Mouse (Mus musculus) midbrain, embryonic 14.5 days (tissue): ENCODE measurements at regions not wholly inside any gene's neighbourhood (a gene's known extent, or its start where the extent isn't known, plus 50 kb on each side); places are given as distances from the start of the nearest gene placed in this dataset.

Source experiments
- ATAC-seq: fragments of 200-750 bp; cut with Nextera tagmentation; 2 replicates; pipeline ENCODE4 v1.8.0; 2017; ENCODE audit warnings: moderate number of reproducible peaks, moderate library complexity; ENCODE audit not compliant: low FRiP score, low TSS enrichment
- DNase-seq: peaks from one replicate; pipeline ENCODE4 v3.0.0-alpha.2; 2015
- H3K27ac ChIP-seq: fragments of 300-500 bp; sonication (generic); replicated peaks from 2 replicates; pipeline ENCODE4 v1.5.1; 2014; ENCODE audit warnings: mild to moderate bottlenecking, low read depth, low read length, moderate library complexity
- H3K27me3 ChIP-seq: fragments of 300-500 bp; sonication (generic); 2 replicates; pipeline ENCODE4 v1.6.1; 2014; ENCODE audit warnings: low read length, control low read depth, mixed read lengths; ENCODE audit not compliant: control insufficient read depth, insufficient read depth
- H3K36me3 ChIP-seq: fragments of 300-500 bp; sonication (generic); 2 replicates; pipeline ENCODE4 v1.6.1; 2014; ENCODE audit warnings: low read length, control low read depth; ENCODE audit not compliant: control insufficient read depth, insufficient read depth
- H3K4me1 ChIP-seq: fragments of 300-500 bp; sonication (generic); 2 replicates; pipeline ENCODE4 v1.6.1; 2014; ENCODE audit warnings: mild to moderate bottlenecking, antibody characterized with exemption, low read length, control low read depth; ENCODE audit not compliant: control insufficient read depth, insufficient read depth
- H3K4me2 ChIP-seq: fragments of 300-500 bp; sonication (generic); 2 replicates; pipeline ENCODE4 v1.6.1; 2014; ENCODE audit warnings: mild to moderate bottlenecking, low read length, moderate library complexity
- H3K4me3 ChIP-seq: fragments of 300-500 bp; sonication (generic); replicated peaks from 2 replicates; pipeline ENCODE4 v1.5.1; 2014; ENCODE audit warnings: low read depth, low read length
- H3K9ac ChIP-seq: fragments of 300-500 bp; sonication (generic); replicated peaks from 2 replicates; pipeline ENCODE4 v1.6.1; 2014; ENCODE audit warnings: mild to moderate bottlenecking, low read length, moderate library complexity
- H3K9me3 ChIP-seq: fragments of 300-500 bp; sonication (generic); 2 replicates; pipeline ENCODE4 v1.6.1; 2016; ENCODE audit warnings: low read length, control low read depth, mixed read lengths; ENCODE audit not compliant: control insufficient read depth
- WGBS: fragments of 180-500 bp; shearing (Covaris S2); extraction: QIAGEN DNeasy Blood & Tissue Kit; methylation state at CpG from one replicate; pipeline ENCODE4 v1.1.7; 2014; 5-methylcytosine and 5-hydroxymethylcytosine counted together

DNA sequence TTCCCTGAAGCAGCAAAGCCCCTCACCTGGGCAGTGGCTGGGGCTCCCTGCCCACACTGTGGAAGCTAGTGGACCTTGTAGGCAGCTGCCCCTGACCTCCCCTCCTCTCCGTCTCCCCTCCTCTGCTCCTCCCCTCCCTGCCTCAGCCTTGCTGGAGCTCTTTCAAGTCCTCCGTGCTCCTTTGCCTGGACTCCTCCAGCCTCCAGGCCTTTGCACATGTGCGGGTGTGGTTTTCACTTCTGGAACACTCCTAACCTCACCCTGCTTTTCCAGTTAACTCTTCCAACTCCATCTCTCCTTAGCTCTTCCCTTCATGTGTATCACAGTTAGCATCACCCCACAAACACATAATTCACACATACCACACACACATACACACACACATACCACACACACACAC is 89.9 kb downstream of the 1700001O22Rik start:
- DNase-seq (peak; percentile 31), ATAC-seq (no peak)
- H3K4me3 ChIP-seq = no peak overlapping the region
- no peaks in the 10 kb centered on the region for H3K27me3 ChIP-seq
- no peaks in the 10 kb centered on the region for H3K36me3 ChIP-seq
- H3K4me2 ChIP-seq = no peak overlapping the region
- peaks cover 62% of the 10 kb centered on the region for H3K4me1 ChIP-seq
- no peak overlapping the region for H3K9ac ChIP-seq
- peak overlapping the region; percentile 97; the same call in 1 of the 2 replicates for H3K27ac ChIP-seq
- WGBS = 8% methylated on average over 3 of the region's 3 CpGs
- no peaks in the 10 kb centered on the region for H3K9me3 ChIP-seq

DNA sequence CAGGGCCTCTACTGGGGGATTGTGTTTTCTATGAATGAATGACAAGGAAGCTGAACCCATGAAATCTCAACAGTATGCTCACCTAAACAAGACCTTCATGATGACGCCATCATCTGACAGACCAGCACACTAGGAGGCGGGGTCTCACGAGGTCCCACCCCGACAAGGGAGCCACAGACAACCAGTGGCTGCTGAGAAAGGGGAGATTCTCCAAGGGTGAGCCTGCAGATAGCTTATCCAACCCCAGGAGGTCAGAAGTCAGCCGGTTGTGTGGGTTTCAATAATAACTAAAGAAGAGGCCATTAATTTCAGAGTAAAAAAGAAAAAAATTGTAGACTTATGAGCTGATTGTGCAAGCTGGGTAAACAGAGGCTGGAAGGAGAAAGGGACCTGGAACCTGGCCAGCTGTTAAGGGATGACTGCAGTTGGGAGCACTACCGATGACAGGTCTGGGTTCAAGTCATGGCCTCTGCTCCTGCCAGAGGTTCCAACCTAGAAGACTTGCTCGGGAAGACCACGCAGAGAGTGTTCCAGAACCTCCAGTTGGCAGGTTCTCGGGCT is 90.5 kb downstream of the 1700001O22Rik start:
- Histone ChIP-seq H3K27ac (peak overlapping the region; percentile 97), H3K4me2 (no peak overlapping the region; the same call in 1 of the 2 replicates), H3K36me3 (no peaks in the 10 kb centered on the region), H3K27me3 (no peaks in the 10 kb centered on the region), H3K9me3 (no peaks in the 10 kb centered on the region), H3K9ac (peak overlapping the region; percentile 64; the same call in 1 of the 2 replicates), H3K4me1 (peaks cover 62% of the 10 kb centered on the region), H3K4me3 (no peak overlapping the region)
- ATAC-seq (no peak), DNase-seq (no peak)
- 64% methylated on average over 9 of the region's 9 CpGs for WGBS

DNA sequence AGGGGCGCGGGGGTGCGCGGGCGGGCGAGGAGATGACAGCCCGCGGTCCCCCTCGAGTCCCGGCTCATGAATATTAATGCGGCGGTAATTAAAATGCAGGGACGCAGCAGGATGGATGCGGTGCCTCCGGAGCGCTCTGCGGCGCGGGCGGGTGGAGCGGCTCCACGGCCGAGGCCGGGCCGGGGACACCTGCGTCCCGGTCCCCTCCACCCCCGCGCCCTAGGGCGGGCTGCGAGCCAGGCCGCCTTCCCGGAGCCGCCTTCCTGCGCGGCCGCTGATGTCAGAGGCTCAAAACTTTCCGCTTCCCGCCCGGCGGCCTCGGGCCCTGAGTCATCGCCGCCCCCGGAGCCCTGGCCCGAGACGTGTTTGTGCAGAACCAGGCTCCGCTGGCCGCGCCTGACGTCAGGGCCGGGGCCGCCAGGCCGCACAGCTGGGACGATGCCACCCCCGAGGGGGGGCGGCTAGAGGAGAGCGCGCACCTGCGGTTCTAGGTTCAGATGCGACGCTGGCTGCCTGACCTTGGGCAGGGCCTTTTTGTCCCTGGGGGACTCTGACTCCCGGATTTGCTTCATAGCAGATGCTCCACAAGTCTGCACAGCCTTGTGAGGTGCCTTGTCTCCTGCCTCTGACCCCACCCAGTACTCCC is 91.5 kb downstream of the 1700001O22Rik start:
- peak overlapping the region; percentile 32 for H3K4me3 ChIP-seq
- H3K27ac ChIP-seq = peak overlapping the region; percentile 97
- H3K4me2 ChIP-seq = peak overlapping the region; percentile 75
- H3K9me3 ChIP-seq = no peaks in the 10 kb centered on the region
- H3K9ac ChIP-seq = peak overlapping the region; percentile 64
- WGBS = under 1% methylated on average over 61 of the region's 63 CpGs
- H3K4me1 ChIP-seq = peaks cover 62% of the 10 kb centered on the region
- H3K36me3 ChIP-seq = no peaks in the 10 kb centered on the region
- H3K27me3 ChIP-seq = no peaks in the 10 kb centered on the region
- ATAC-seq = peak; percentile 79
- peak; percentile 92 for DNase-seq

DNA sequence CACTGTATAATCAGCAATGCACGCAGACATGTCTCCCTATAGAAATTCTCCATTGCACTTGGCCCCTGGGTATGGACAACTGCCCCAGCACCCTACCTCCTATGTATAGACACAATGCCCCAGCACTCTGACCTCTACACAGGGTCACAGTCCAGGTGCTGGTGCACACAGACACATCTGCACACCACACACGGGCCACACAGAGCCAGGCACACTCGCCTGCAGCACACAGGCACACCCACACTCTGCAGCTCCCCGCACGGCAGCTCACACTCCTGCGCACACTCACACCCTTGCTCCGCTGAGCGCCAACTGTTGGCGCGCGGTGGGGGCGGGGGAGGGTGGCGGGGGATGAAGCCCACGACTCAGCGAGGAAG is 92.0 kb downstream of the 1700001O22Rik start:
- Histone ChIP-seq H3K4me1 (peaks cover 59% of the 10 kb centered on the region), H3K9ac (peak overlapping the region; percentile 64), H3K27me3 (no peaks in the 10 kb centered on the region), H3K36me3 (no peaks in the 10 kb centered on the region), H3K27ac (peak overlapping the region; percentile 97), H3K9me3 (no peaks in the 10 kb centered on the region), H3K4me2 (peak overlapping the region; percentile 75), H3K4me3 (peak overlapping the region; percentile 32)
- ATAC-seq = peak; percentile 71
- DNase-seq = no peak
- WGBS = 3% methylated on average over 15 of the region's 15 CpGs

DNA sequence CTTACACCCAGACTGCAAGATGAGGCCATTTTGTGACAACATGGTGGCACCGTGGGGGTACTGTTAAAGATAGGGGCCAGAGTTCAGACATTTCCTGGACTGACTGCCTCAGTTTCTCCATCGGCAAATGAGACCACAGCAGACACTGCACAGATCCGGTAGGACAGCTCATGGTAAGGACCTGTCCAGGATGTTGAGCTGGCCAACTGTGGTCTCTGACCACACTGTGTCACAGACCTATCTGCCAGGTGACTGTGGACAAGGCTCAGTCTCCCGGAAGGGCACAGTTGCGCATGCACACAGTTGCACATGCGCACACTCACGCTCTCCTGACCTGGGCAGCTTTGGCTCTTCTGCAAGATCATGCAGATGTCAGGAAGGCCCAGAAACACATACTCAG is 92.6 kb downstream of the 1700001O22Rik start:
- ATAC-seq = no peak
- H3K9me3 ChIP-seq = no peaks in the 10 kb centered on the region
- no peak overlapping the region for H3K9ac ChIP-seq
- 94% methylated on average over 7 of the region's 7 CpGs for WGBS
- H3K27me3 ChIP-seq = no peaks in the 10 kb centered on the region
- no peak for DNase-seq
- H3K4me2 ChIP-seq = peak overlapping the region; percentile 75; the same call in 1 of the 2 replicates
- no peak overlapping the region for H3K4me3 ChIP-seq
- H3K27ac ChIP-seq = peak overlapping the region; percentile 97
- H3K36me3 ChIP-seq = no peaks in the 10 kb centered on the region
- peaks cover 53% of the 10 kb centered on the region for H3K4me1 ChIP-seq

DNA sequence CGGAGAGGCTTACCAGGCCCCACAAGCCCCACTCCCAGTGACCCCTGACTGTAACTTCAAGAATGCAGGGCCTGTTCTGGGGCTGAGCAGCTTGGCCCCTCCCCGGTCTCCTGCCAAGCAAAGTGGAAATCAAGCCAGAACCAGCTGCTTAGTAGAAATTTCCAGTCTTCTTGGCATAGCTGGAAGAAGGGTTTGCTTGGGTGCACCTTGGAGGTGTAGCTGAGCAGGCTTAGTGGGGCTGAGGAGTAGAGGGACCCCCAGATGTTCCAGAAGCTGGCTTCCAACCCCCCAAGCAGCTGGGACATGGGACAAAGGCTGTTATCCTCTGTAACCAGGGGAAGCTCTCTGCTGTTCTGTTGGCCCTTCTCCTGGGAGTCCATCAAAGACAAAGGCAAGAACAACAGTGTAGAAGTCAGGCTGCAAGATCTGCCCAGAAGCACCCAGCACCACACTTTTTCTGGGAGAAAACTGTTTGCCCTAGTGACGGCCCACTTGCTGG is 94.0 kb downstream of the 1700001O22Rik start:
- Histone ChIP-seq H3K27ac (peak overlapping the region; percentile 97), H3K27me3 (no peaks in the 10 kb centered on the region), H3K9ac (no peak overlapping the region), H3K9me3 (no peaks in the 10 kb centered on the region), H3K4me3 (no peak overlapping the region), H3K36me3 (no peaks in the 10 kb centered on the region), H3K4me1 (peaks cover 51% of the 10 kb centered on the region), H3K4me2 (no peak overlapping the region)
- ATAC-seq = no peak
- 71% methylated on average over 3 of the region's 3 CpGs for WGBS
- DNase-seq = no peak

DNA sequence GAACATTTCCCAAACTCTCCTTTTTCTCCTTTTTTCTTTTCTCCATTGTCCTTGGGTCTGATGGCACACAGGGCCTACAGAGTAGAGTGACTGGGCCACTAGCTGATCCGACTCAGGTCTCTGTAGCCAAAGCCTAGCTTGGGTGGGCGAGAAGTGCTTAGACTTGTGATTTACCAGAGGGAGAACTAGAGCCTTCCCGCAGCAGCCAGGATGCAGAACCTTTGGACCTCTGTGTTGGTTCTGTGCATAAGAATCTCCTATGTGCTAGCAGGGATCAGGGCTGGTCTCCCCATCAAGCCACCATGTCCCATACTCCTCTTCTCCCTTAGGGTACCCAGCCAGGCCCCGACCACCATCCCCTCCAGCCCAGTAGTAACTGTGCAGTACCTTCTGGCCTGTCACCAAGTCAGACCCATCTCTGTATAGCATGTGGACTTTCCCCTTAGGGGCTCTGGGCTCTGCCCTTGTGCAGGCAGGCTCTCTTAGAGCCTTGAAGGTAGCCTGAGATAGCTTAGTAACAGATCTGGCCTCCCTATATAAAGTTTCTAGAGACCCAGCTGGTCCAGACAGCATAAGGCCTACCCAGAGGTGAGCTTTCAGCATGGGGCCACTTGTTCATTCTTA is 94.6 kb downstream of the 1700001O22Rik start:
- ATAC-seq (no peak), DNase-seq (no peak)
- Histone ChIP-seq H3K27ac (peak overlapping the region; percentile 97), H3K4me3 (no peak overlapping the region), H3K9me3 (no peaks in the 10 kb centered on the region), H3K27me3 (no peaks in the 10 kb centered on the region), H3K4me1 (peaks cover 51% of the 10 kb centered on the region), H3K36me3 (no peaks in the 10 kb centered on the region), H3K4me2 (no peak overlapping the region), H3K9ac (no peak overlapping the region; the same call in 1 of the 2 replicates)
- 67% methylated on average over 4 of the region's 4 CpGs for WGBS

DNA sequence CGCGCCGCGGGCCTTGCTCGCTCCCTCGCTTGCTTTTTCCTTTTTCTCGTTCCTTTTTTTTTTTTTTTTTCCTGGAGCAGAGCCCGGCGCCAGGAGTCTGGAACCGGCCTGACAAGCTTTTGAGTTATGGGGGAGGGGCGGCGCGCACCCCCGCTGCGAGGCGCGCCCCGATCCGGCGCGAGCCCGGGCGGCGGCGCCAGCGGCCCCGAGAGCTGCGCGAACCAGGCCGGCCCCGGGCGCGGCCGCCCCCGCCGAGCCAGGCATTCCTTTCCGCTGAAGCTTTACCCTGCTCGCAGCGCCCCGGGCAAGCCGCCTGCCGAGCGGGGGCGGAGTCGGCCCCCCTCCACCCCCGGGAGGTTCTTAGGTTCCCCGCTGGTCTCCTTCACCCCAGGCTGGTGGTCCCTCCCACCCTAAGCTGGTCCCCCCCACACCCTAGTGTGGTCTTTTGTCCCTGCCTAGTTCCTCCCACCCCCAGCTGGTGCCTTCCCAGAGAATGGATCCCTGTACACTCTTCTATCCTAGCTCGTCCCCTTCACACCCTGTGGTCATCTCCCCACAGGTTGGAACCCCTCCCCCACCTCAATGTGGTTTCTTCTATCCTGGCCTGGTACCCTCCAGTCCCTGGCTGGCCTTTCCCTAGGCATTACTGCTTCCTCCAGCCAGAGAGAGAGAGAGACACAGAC is 95.3 kb downstream of the 1700001O22Rik start:
- Histone ChIP-seq H3K4me3 (peak overlapping the region; percentile 29), H3K36me3 (no peaks in the 10 kb centered on the region), H3K9ac (peak overlapping the region; percentile 63), H3K4me1 (peaks cover 50% of the 10 kb centered on the region), H3K27ac (peak overlapping the region; percentile 97), H3K4me2 (peak overlapping the region; percentile 67), H3K27me3 (no peaks in the 10 kb centered on the region), H3K9me3 (no peaks in the 10 kb centered on the region)
- WGBS = under 1% methylated on average over 45 of the region's 48 CpGs
- DNase-seq (peak; percentile 84), ATAC-seq (peak; percentile 57)
